Mouse (Mus musculus): Measurements from ENCODE around the gene Tns4.

- TF ChIP-seq HCFC1 (IDR thresholded peaks at IDR 0.05; ENCODE audit: low read depth, low read length) (no peak), CTCF (IDR thresholded peaks at IDR 0.05 in 2 of 3, conservative IDR thresholded peaks at IDR 0.05 in 1 of 3; ENCODE audit: control insufficient read depth in 1 of 3, insufficient read depth in 1 of 3, low read depth in 2 of 3, low read length in 3 of 3, poor library complexity in 1 of 3, severe bottlenecking in 1 of 3) (no peak)
Measured at GRCm38 (mm10) chr11:99130736-99131462, 41.8 kb upstream of the Tns4 start.
